Mouse (Mus musculus): ENCODE results near the gene Iqcf1.

The Iqcf1 gene

GRCm38 (mm10) chr9:106499667-106500066 is at the start of gene Iqcf1:
Iqcf1 (plus strand) TSS chr9:106499967.
- DNase-seq = no peak

- DNase-seq = peak; percentile 76
Observed at GRCm38 (mm10) chr9:106450661-106451060, 49.1 kb upstream of the Iqcf1 start.

- DNase-seq = peak; percentile 68
Observed at GRCm38 (mm10) chr9:106451298-106451697, 48.5 kb upstream of the Iqcf1 start.

- peak; percentile 52 for DNase-seq
Observed at GRCm38 (mm10) chr9:106451899-106452298, 47.9 kb upstream of the Iqcf1 start.

GRCm38 (mm10) chr9:106452351-106452750 is 47.4 kb upstream of the Iqcf1 start:
- DNase-seq = peak; percentile 63

GRCm38 (mm10) chr9:106452821-106453220 is 46.9 kb upstream of the Iqcf1 start:
- peak; percentile 91 for DNase-seq

- DNase-seq = peak; percentile 85
Observed at GRCm38 (mm10) chr9:106453271-106454070, 46.3 kb upstream of the Iqcf1 start, which contains the start of gene Pcbp4. Pcbp4 (plus strand) TSS chr9:106453291.

- DNase-seq = peak; percentile 78
Observed at GRCm38 (mm10) chr9:106454071-106454761, 45.6 kb upstream of the Iqcf1 start.

GRCm38 (mm10) chr9:106454888-106455681 is 44.7 kb upstream of the Iqcf1 start:
- DNase-seq = peak; percentile 59

- peak; percentile 74 for DNase-seq
Observed at GRCm38 (mm10) chr9:106456325-106457162, 43.2 kb upstream of the Iqcf1 start.

- DNase-seq = no peak
Observed at GRCm38 (mm10) chr9:106457163-106457559, 42.6 kb upstream of the Iqcf1 start.

- peak; percentile 63 for DNase-seq
Observed at GRCm38 (mm10) chr9:106457920-106458319, 41.8 kb upstream of the Iqcf1 start.

- DNase-seq = peak; percentile 80
Observed at GRCm38 (mm10) chr9:106459946-106460345, 39.8 kb upstream of the Iqcf1 start.

- DNase-seq = peak; percentile 88
Observed at GRCm38 (mm10) chr9:106460401-106461025, 39.3 kb upstream of the Iqcf1 start.

GRCm38 (mm10) chr9:106461026-106461415 is 38.7 kb upstream of the Iqcf1 start:
- peak; percentile 60 for DNase-seq

GRCm38 (mm10) chr9:106461641-106462429 is 37.9 kb upstream of the Iqcf1 start:
- peak; percentile 78 for DNase-seq

- peak; percentile 72 for DNase-seq
Observed at GRCm38 (mm10) chr9:106462430-106462800, 37.4 kb upstream of the Iqcf1 start.

GRCm38 (mm10) chr9:106463122-106464063 is 36.4 kb upstream of the Iqcf1 start:
- DNase-seq = peak; percentile 95

- DNase-seq = peak; percentile 93
Observed at GRCm38 (mm10) chr9:106464751-106465541, 34.8 kb upstream of the Iqcf1 start.
